Comparison of ENCODE assay signal across 28 mouse cellular contexts in genomic region chr11:83562311-83562887, GRCm38 (mm10). TPM values are rescaled to one million over a fixed set of nuclear protein-coding genes. Genes with fewer than 3 reads are reported as not detected.
"Had no signal": no experiment of that assay in that cellular context is flagged by ENCODE, and none has a peak within 500 bp of the region (broad histone marks: within the 10 kb centered on the region; RNA-seq: fewer than 3 reads in every experiment).

No protein-coding gene starts in this region.

- ATAC-seq: intestine, embryonic 15.5 days; midbrain, embryonic 15.5 days had no signal

- H3K27me3 ChIP-seq: intestine, embryonic 15.5 days; kidney, embryonic 15.5 days; lung, embryonic 15.5 days; midbrain, embryonic 15.5 days; neural tube, embryonic 13.5 days had no signal

- H3K9me3 ChIP-seq: intestine, embryonic 15.5 days; kidney, embryonic 15.5 days; lung, embryonic 15.5 days; megakaryocyte, embryonic 14.5 days; midbrain, embryonic 10.5 days; midbrain, embryonic 15.5 days; neural tube, embryonic 13.5 days had no signal

- H3K4me2 ChIP-seq: intestine, embryonic 15.5 days; kidney, embryonic 15.5 days; lung, embryonic 15.5 days; midbrain, embryonic 15.5 days; neural tube, embryonic 13.5 days had no signal

- H3K4me1 ChIP-seq: intestine, embryonic 15.5 days; kidney, embryonic 15.5 days; lung, embryonic 15.5 days; midbrain, embryonic 15.5 days; neural tube, embryonic 13.5 days had no signal

- H3K36me3 ChIP-seq: intestine, embryonic 15.5 days; kidney, embryonic 15.5 days; lung, embryonic 15.5 days; midbrain, embryonic 10.5 days; midbrain, embryonic 15.5 days; neural tube, embryonic 13.5 days had no signal

- H3K4me3 ChIP-seq: intestine, embryonic 15.5 days; kidney, embryonic 15.5 days; left cerebral cortex, adult 2 months; lung, embryonic 15.5 days; megakaryocyte, embryonic 14.5 days; midbrain, embryonic 10.5 days; midbrain, embryonic 15.5 days; neural tube, embryonic 13.5 days had no signal

- H3K27ac ChIP-seq: intestine, embryonic 15.5 days; kidney, embryonic 15.5 days; left cerebral cortex, adult 2 months; lung, embryonic 15.5 days; midbrain, embryonic 10.5 days; midbrain, embryonic 15.5 days; neural tube, embryonic 13.5 days had no signal

- DNase-seq: kidney, adult 11 months; kidney, adult 8-10 months; kidney, postnatal 10 days; kidney, postnatal 4 days; lung, adult 18-20 months; lung, postnatal 10 days; lung, postnatal 36 days; retina, postnatal 1 day; right cerebral cortex, postnatal 25 days; spleen, adult 18-20 months; thymus, adult 18-20 months; thymus, postnatal 36 days had no signal

- H3K9ac ChIP-seq: intestine, embryonic 15.5 days; kidney, embryonic 15.5 days; lung, embryonic 15.5 days; midbrain, embryonic 15.5 days; neural tube, embryonic 13.5 days had no signal

RNA-seq across cellular contexts. Expression of gene Ccl5, which starts 32.1 kb away (rescaled TPM):
- total RNA-seq: layer of hippocampus, adult 18-20 months; layer of hippocampus, postnatal 25 days; left cerebral cortex, adult 2 months; left cerebral cortex, postnatal 10 days; left cerebral cortex, postnatal 36 days had no signal
- polyA plus RNA-seq: kidney, embryonic 15.5 days; limb, embryonic 11.5 days; midbrain, embryonic 10.5 days; midbrain, embryonic 15.5 days; neural tube, embryonic 13.5 days had no signal

RNA-seq across cellular contexts. Expression of gene Heatr9, which starts 40.4 kb away (rescaled TPM):
- total RNA-seq: layer of hippocampus, adult 18-20 months; layer of hippocampus, postnatal 25 days; left cerebral cortex, adult 2 months; left cerebral cortex, postnatal 10 days; left cerebral cortex, postnatal 36 days; neutrophil, adult 5-6 weeks had no signal
- polyA plus RNA-seq: intestine, embryonic 15.5 days; kidney, embryonic 15.5 days; limb, embryonic 11.5 days; limb, embryonic 14.5 days; lung, embryonic 15.5 days; midbrain, embryonic 10.5 days; midbrain, embryonic 15.5 days; neural tube, embryonic 13.5 days; stomach, embryonic 16.5 days had no signal
